Mouse (Mus musculus) stomach, embryonic 14.5 days (tissue): ENCODE results near the gene Ski. TPM values are rescaled to one million over a fixed set of nuclear protein-coding genes. Genes with fewer than 3 reads are reported as not detected.

Experiments
- ATAC-seq: fragments of 200-750 bp; cut with Nextera tagmentation; 2 replicates; pipeline ENCODE4 v1.8.0; 2017; ENCODE audit warnings: low read depth, moderate TSS enrichment; ENCODE audit not compliant: insufficient number of reproducible peaks, insufficient read depth, low FRiP score
- H3K27ac ChIP-seq: fragments of 300-500 bp; sonication (generic); 2 replicates; pipeline ENCODE4 v1.5.1; 2014; ENCODE audit warnings: mild to moderate bottlenecking, low read length, moderate library complexity, mixed read lengths
- H3K27me3 ChIP-seq: fragments of 300-500 bp; sonication (generic); 2 replicates; pipeline ENCODE4 v1.6.1; 2014; ENCODE audit warnings: low read length, control low read depth, mixed read lengths; ENCODE audit not compliant: control insufficient read depth, insufficient read depth
- H3K36me3 ChIP-seq: fragments of 300-500 bp; sonication (generic); 2 replicates; pipeline ENCODE4 v1.6.1; 2014; ENCODE audit warnings: mild to moderate bottlenecking, control low read depth, low read length, moderate library complexity, mixed read lengths; ENCODE audit not compliant: control insufficient read depth, insufficient read depth
- H3K4me1 ChIP-seq: fragments of 300-500 bp; sonication (generic); 2 replicates; pipeline ENCODE4 v1.6.1; 2014; ENCODE audit warnings: low read length, control low read depth, mixed read lengths; ENCODE audit not compliant: control insufficient read depth, insufficient read depth
- H3K4me2 ChIP-seq: fragments of 300-500 bp; sonication (generic); replicated peaks from 2 replicates; pipeline ENCODE4 v1.6.1; 2014; ENCODE audit warnings: low read depth, low read length, control low read depth
- H3K4me3 ChIP-seq: fragments of 300-500 bp; sonication (generic); 2 replicates; pipeline ENCODE4 v1.5.1; 2014; ENCODE audit warnings: low read depth, low read length, control low read depth
- H3K9ac ChIP-seq: fragments of 300-500 bp; sonication (generic); replicated peaks from 2 replicates; pipeline ENCODE4 v1.6.1; 2014; ENCODE audit warnings: low read depth, mild to moderate bottlenecking, control low read depth, low read length, moderate library complexity, mixed read lengths
- H3K9me3 ChIP-seq: fragments of 300-500 bp; sonication (generic); 2 replicates; pipeline ENCODE4 v1.6.1; 2016; ENCODE audit warnings: low read depth, low read length, control low read depth; ENCODE audit not compliant: control insufficient read depth
- WGBS: fragments of 180-500 bp; shearing (Covaris S2); extraction: QIAGEN DNeasy Blood & Tissue Kit; methylation state at CpG from one replicate; pipeline ENCODE4 v1.1.7; 2014; 5-methylcytosine and 5-hydroxymethylcytosine counted together
- polyA plus RNA-seq: library from polyadenylated mRNA; unstranded; fragments of >200 nt; fragmentation: Nextera tagmentation; extraction: Ambion mirVana; gene quantifications from 2 replicates; pipeline ENCODE4 v1.2.1, GENCODE M21; 2014

The Ski gene
- polyA plus RNA-seq, 1 experiment from 2014 or later, result 32.0 TPM

GRCm38 (mm10) chr4:155184248-155185070 is 37.9 kb downstream of the Ski start:
- peaks cover 62% of the 10 kb centered on the region for H3K4me1 ChIP-seq
- H3K27ac ChIP-seq, result peak overlapping the region; percentile 88
- H3K27me3 ChIP-seq, result no peaks in the 10 kb centered on the region
- ATAC-seq, result no peak
- peak overlapping the region; percentile 14; the same call in 1 of the 2 replicates for H3K9ac ChIP-seq
- H3K4me2 ChIP-seq, result 0 out of 2 replicates have a peak overlapping the region, but pooled peaks have one; percentile 2
- H3K36me3 ChIP-seq, result no peaks in the 10 kb centered on the region; the same call in 1 of the 2 replicates
- H3K9me3 ChIP-seq, result no peaks in the 10 kb centered on the region
- H3K4me3 ChIP-seq, result no peak overlapping the region
- 57% methylated on average over 18 of the region's 18 CpGs for WGBS

DNA sequence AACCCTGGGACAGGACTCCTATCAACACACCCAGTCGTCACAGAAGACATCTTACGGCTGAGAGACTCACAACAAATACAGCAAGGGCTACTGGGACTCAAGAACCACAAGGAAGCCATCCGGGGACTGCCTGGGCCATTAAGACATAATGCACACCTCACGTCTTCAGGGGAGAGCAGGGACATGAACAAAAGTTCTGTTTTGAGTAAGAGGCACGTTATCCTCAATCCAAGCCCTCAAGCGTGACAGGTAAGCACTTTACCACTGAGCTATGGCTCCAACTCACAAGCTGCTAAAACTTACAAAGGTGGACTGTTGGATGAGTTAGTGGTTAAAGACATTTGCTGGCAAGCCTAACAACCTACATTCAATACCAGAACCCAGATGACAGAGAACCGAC is 39.2 kb downstream of the Ski start:
- H3K27ac ChIP-seq, result peak overlapping the region; percentile 88; the same call in 1 of the 2 replicates
- no peak overlapping the region for H3K4me3 ChIP-seq
- H3K4me1 ChIP-seq, result peaks cover 62% of the 10 kb centered on the region
- WGBS, result 85% methylated on average over 7 of the region's 7 CpGs
- H3K9me3 ChIP-seq, result no peaks in the 10 kb centered on the region
- H3K36me3 ChIP-seq, result no peaks in the 10 kb centered on the region; the same call in 1 of the 2 replicates
- H3K4me2 ChIP-seq, result no peak overlapping the region
- no peaks in the 10 kb centered on the region for H3K27me3 ChIP-seq
- no peak overlapping the region for H3K9ac ChIP-seq
- ATAC-seq, result no peak

- no peaks in the 10 kb centered on the region for H3K27me3 ChIP-seq
- peak overlapping the region; percentile 90 for H3K27ac ChIP-seq
- H3K9me3 ChIP-seq, result no peaks in the 10 kb centered on the region
- no peak for ATAC-seq
- WGBS, result 35% methylated on average over 3 of the region's 3 CpGs
- peak overlapping the region; percentile 22; the same call in 1 of the 2 replicates for H3K4me2 ChIP-seq
- no peak overlapping the region for H3K4me3 ChIP-seq
- no peak overlapping the region for H3K9ac ChIP-seq
- peaks cover 59% of the 10 kb centered on the region for H3K4me1 ChIP-seq
- H3K36me3 ChIP-seq, result no peaks in the 10 kb centered on the region
Measured at GRCm38 (mm10) chr4:155178981-155179512, 43.3 kb downstream of the Ski start.

DNA sequence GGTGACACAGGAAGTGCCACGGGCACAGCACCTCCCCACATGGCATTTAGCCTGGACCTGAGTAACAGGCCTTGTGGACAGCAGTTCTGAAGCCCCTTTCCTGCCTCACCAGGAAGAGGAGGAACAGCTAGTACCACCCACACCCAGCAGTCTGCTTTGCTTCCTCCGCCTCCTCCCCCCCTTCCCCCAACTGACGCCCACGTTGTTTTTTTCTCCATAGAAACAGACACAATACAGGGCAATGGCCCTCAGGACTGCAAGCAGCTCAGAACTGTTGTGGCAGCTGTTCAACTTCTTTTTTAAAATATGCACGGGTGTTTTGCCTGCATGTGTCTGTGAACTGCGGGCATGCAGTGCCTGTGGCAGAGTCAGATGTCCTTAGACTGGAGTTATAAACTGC is 44.1 kb downstream of the Ski start:
- ATAC-seq, result peak; percentile 26; the same call in 1 of the 2 replicates
- Histone ChIP-seq H3K4me2 (peak overlapping the region; percentile 22), H3K4me3 (no peak overlapping the region), H3K4me1 (peaks cover 61% of the 10 kb centered on the region), H3K36me3 (no peaks in the 10 kb centered on the region), H3K27me3 (no peaks in the 10 kb centered on the region), H3K9ac (no peak overlapping the region), H3K27ac (peak overlapping the region; percentile 90), H3K9me3 (no peaks in the 10 kb centered on the region)
- WGBS, result 14% methylated on average over 6 of the region's 6 CpGs

- H3K4me2 ChIP-seq, result no peak overlapping the region
- H3K27me3 ChIP-seq, result no peaks in the 10 kb centered on the region
- H3K36me3 ChIP-seq, result no peaks in the 10 kb centered on the region
- H3K27ac ChIP-seq, result peak overlapping the region; percentile 2; the same call in 1 of the 2 replicates
- no peaks in the 10 kb centered on the region for H3K9me3 ChIP-seq
- 64% methylated on average over 3 of the region's 3 CpGs for WGBS
- no peak for ATAC-seq
- H3K4me3 ChIP-seq, result no peak overlapping the region
- no peak overlapping the region for H3K9ac ChIP-seq
- peaks cover 76% of the 10 kb centered on the region for H3K4me1 ChIP-seq
Measured at GRCm38 (mm10) chr4:155176210-155176609, 46.2 kb downstream of the Ski start.

- H3K4me1 ChIP-seq, result peaks cover 81% of the 10 kb centered on the region
- H3K36me3 ChIP-seq, result no peaks in the 10 kb centered on the region
- H3K4me3 ChIP-seq, result no peak overlapping the region
- H3K9me3 ChIP-seq, result no peaks in the 10 kb centered on the region
- ATAC-seq, result no peak; the same call in 1 of the 2 replicates
- peak overlapping the region; percentile 99 for H3K27ac ChIP-seq
- 12% methylated on average over 16 of the region's 17 CpGs for WGBS
- H3K9ac ChIP-seq, result no peak overlapping the region
- H3K4me2 ChIP-seq, result peak overlapping the region; percentile 33
- no peaks in the 10 kb centered on the region for H3K27me3 ChIP-seq
Measured at GRCm38 (mm10) chr4:155173822-155174785, 48.3 kb downstream of the Ski start.

GRCm38 (mm10) chr4:155172909-155173821 is 49.2 kb downstream of the Ski start:
- Histone ChIP-seq H3K36me3 (no peaks in the 10 kb centered on the region), H3K4me2 (peak overlapping the region; percentile 33), H3K27ac (peak overlapping the region; percentile 99), H3K4me3 (no peak overlapping the region), H3K27me3 (no peaks in the 10 kb centered on the region), H3K9ac (no peak overlapping the region; the same call in 1 of the 2 replicates), H3K9me3 (no peaks in the 10 kb centered on the region), H3K4me1 (peaks cover 72% of the 10 kb centered on the region)
- ATAC-seq, result peak; percentile 92
- WGBS, result 14% methylated on average over 21 of the region's 21 CpGs
